Mouse (Mus musculus) MEL (cell line): Measurements from ENCODE around the gene Ramp2.
A peak's percentile ranks its signal among the peaks of the same experiment; 100 is the strongest.

ENCODE experiments used
- BHLHE40 ChIP-seq: IDR thresholded peaks from 2 replicates; pipeline ENCODE4 v1.6.1; 2012; ENCODE audit warnings: low read depth, mild to moderate bottlenecking, inconsistent platforms, low read length, improper control_type of control experiment, borderline replicate concordance
- CTCF ChIP-seq, 3 experiments: IDR thresholded peaks in 2 of 3; conservative IDR thresholded peaks in 1 of 3; 2 replicates each; pipeline ENCODE4 v1.5.1; 2011 to 2012; ENCODE audit warnings: low read length in 3 of 3, low read depth in 2 of 3, mild to moderate bottlenecking in 2 of 3, improper control_type of control experiment in 1 of 3, inconsistent platforms in 1 of 3, mixed read lengths in 1 of 3, moderate library complexity in 1 of 3; ENCODE audit not compliant: control insufficient read depth in 1 of 3, insufficient read depth in 1 of 3, poor library complexity in 1 of 3, severe bottlenecking in 1 of 3
- E2F4 ChIP-seq: IDR thresholded peaks from 2 replicates; pipeline ENCODE4 v1.6.1; 2011; ENCODE audit warnings: low read depth, low read length, improper control_type of control experiment, borderline replicate concordance
- EP300 ChIP-seq, 2 experiments: IDR thresholded peaks; 2 replicates each; pipeline ENCODE4 v1.6.1; 2011; ENCODE audit warnings: improper control_type of control experiment in 2 of 2, low read length in 2 of 2, low read depth in 1 of 2, mild to moderate bottlenecking in 1 of 2
- MAX ChIP-seq: IDR thresholded peaks from 2 replicates; pipeline ENCODE4 v1.6.1; 2011; ENCODE audit warnings: low read length, improper control_type of control experiment
- MEF2A ChIP-seq: IDR thresholded peaks from 2 replicates; pipeline ENCODE4 v1.6.1; 2014; ENCODE audit warnings: low read depth, mild to moderate bottlenecking, inconsistent platforms, low read length, improper control_type of control experiment; ENCODE audit not compliant: poor library complexity, insufficient replicate concordance, severe bottlenecking; ENCODE audit errors: extremely low read depth
- POLR2A ChIP-seq, 2 experiments: IDR thresholded peaks; 2 replicates each; pipeline ENCODE4 v1.6.1; 2011 to 2012; ENCODE audit warnings: low read length in 2 of 2, mild to moderate bottlenecking in 2 of 2, control low read depth in 1 of 2, improper control_type of control experiment in 1 of 2, low read depth in 1 of 2, moderate library complexity in 1 of 2; ENCODE audit not compliant: control insufficient read depth in 1 of 2, insufficient read depth in 1 of 2, poor library complexity in 1 of 2
- RCOR1 ChIP-seq: IDR thresholded peaks from 2 replicates; pipeline ENCODE4 v1.6.1; 2012; ENCODE audit warnings: low read depth, mild to moderate bottlenecking, inconsistent platforms, low read length, improper control_type of control experiment
- UBTF ChIP-seq: IDR thresholded peaks from 2 replicates; pipeline ENCODE4 v1.6.1; 2012; ENCODE audit warnings: low read depth, mild to moderate bottlenecking, inconsistent platforms, low read length, improper control_type of control experiment, moderate library complexity, borderline replicate concordance; ENCODE audit not compliant: insufficient read depth
- USF1 ChIP-seq: IDR thresholded peaks from 2 replicates; pipeline ENCODE4 v1.6.1; 2014; ENCODE audit warnings: low read depth, mild to moderate bottlenecking, inconsistent platforms, low read length, improper control_type of control experiment, moderate library complexity

DNA sequence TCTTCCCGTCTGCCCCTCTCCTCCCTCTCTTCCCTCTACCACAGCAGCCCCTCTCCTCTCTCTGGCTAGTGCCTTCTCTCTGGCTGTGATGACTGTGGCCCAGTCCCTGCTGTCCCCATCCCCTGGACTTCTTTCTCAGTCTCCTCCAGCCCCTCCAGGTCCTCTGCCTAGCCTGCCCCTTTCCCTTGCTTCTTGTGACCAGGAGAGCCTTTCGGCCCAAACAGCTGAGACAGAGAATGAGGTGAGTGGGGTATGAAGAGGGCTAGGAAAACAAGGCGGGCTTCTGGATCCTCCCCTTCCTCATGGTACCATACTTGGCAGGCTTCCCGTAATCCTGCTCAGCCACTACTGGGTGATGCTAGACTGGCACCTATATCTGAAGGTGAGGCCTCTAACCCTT is 29.5 kb downstream of the Ramp2 start:
- no peak for TF ChIP-seq CTCF (IDR thresholded peaks at IDR 0.05 in 2 of 3, conservative IDR thresholded peaks at IDR 0.05 in 1 of 3; ENCODE audit: control insufficient read depth in 1 of 3, insufficient read depth in 1 of 3, low read depth in 2 of 3, low read length in 3 of 3, poor library complexity in 1 of 3, severe bottlenecking in 1 of 3)
- TF ChIP-seq POLR2A (IDR thresholded peaks at IDR 0.05; ENCODE audit: control insufficient read depth in 1 of 2, insufficient read depth in 1 of 2, low read depth in 1 of 2, low read length in 2 of 2, poor library complexity in 1 of 2): 0 out of 4 replicates have a peak, but pooled peaks of 1 of the 2 experiments have one; percentile 16
- no peak for TF ChIP-seq UBTF
- no peak for TF ChIP-seq E2F4
- no peak for TF ChIP-seq USF1
- TF ChIP-seq BHLHE40: no peak
- TF ChIP-seq EP300 (IDR thresholded peaks at IDR 0.05; ENCODE audit: low read depth in 1 of 2, low read length in 2 of 2): no peak
- no peak for TF ChIP-seq MEF2A
- no peak for TF ChIP-seq MAX
- no peak for TF ChIP-seq RCOR1
